Mouse (Mus musculus) heart, embryonic 11.5 days (tissue): ENCODE measurements around the gene Lingo1. TPM values are rescaled to one million over a fixed set of nuclear protein-coding genes. Genes with fewer than 3 reads are reported as not detected.
A peak's percentile ranks its signal among the peaks of the same experiment; 100 is the strongest.

ENCODE experiments used
- ATAC-seq: fragments of 200-750 bp; cut with Nextera tagmentation; replicated peaks from 2 replicates; pipeline ENCODE4 v1.8.0; 2017; ENCODE audit warnings: moderate library complexity; ENCODE audit not compliant: insufficient number of reproducible peaks, low FRiP score, low TSS enrichment
- H3K27ac ChIP-seq: fragments of 300-500 bp; sonication (generic); 2 replicates; pipeline ENCODE4 v1.5.1; 2014; ENCODE audit warnings: mild to moderate bottlenecking, low read depth, low read length
- H3K27me3 ChIP-seq: fragments of 300-500 bp; sonication (generic); 2 replicates; pipeline ENCODE4 v1.6.1; 2014; ENCODE audit warnings: mild to moderate bottlenecking, low read length, mixed read lengths; ENCODE audit not compliant: control insufficient read depth, insufficient read depth
- H3K36me3 ChIP-seq: fragments of 300-500 bp; sonication (generic); 2 replicates; pipeline ENCODE4 v1.6.1; 2014; ENCODE audit warnings: mild to moderate bottlenecking, low read length, moderate library complexity, mixed read lengths; ENCODE audit not compliant: control insufficient read depth, insufficient read depth
- H3K4me1 ChIP-seq: fragments of 300-500 bp; sonication (generic); 2 replicates; pipeline ENCODE4 v1.6.1; 2014; ENCODE audit warnings: low read length; ENCODE audit not compliant: control insufficient read depth, insufficient read depth
- H3K4me2 ChIP-seq: fragments of 300-500 bp; sonication (generic); 2 replicates; pipeline ENCODE4 v1.6.1; 2014; ENCODE audit warnings: mild to moderate bottlenecking, moderate library complexity
- H3K4me3 ChIP-seq: fragments of 300-500 bp; sonication (generic); 2 replicates; pipeline ENCODE4 v1.5.1; 2014; ENCODE audit warnings: low read depth, low read length
- H3K9ac ChIP-seq: fragments of 300-500 bp; sonication (generic); 2 replicates; pipeline ENCODE4 v1.6.1; 2014; ENCODE audit warnings: mild to moderate bottlenecking, low read depth, low read length, moderate library complexity
- H3K9me3 ChIP-seq: fragments of 300-500 bp; sonication (generic); replicated peaks from 2 replicates; pipeline ENCODE4 v1.6.1; 2016; ENCODE audit warnings: low read length; ENCODE audit not compliant: control insufficient read depth
- WGBS: fragments of 180-500 bp; shearing (Covaris S2); extraction: QIAGEN DNeasy Blood & Tissue Kit; methylation state at CpG from one replicate; pipeline ENCODE4 v1.1.7; 2014; ENCODE audit not compliant: insufficient replicate concordance; 5-methylcytosine and 5-hydroxymethylcytosine counted together
- polyA plus RNA-seq: library from polyadenylated mRNA; unstranded; fragments of >200 nt; fragmentation: Nextera tagmentation; extraction: Ambion mirVana; gene quantifications from 2 replicates; pipeline ENCODE4 v1.2.1, GENCODE M21; 2014

The Lingo1 gene
- polyA plus RNA-seq, 1 experiment from 2014 or later: 2.4 TPM

DNA sequence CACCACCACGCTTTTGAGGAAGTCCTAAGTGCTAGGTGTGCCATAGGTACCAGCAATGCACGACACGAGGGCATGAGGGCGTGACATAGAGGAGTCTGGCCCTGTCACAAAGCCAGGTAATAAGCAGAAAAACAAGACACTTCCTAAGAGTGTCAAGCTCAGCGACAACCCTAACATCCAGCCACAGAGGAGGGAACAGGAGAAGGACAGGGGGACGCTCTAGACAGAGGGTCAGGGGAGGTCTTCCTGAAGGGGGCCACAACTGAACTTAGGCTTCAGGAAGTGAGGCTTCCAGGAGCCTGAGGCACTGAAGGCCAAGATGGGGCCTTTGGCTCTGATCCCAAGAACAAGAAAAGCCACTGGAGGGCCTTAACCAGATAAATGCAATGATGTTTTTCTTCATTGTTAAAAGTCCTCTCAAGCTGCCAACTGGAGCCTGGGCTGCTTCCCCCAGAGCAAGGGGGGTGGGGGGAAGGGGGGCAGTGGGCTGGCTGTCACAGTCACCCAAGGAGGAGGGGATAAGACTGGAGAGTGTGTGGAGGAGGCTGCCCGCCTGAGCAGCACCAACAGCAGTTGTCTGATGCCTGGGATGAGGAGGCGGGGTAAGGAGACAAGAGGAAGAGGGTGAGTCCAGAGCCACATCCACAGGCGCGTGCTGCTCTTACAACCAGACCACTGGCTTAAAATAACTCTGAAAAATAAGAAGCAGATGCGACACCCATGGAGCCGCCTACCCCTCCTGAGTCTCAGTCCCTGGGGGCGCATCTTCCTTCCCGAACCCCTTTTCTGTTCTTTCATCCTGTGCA is 109.7 kb downstream of the Lingo1 start:
- peaks cover 14% of the 10 kb centered on the region for H3K4me1 ChIP-seq
- H3K4me2 ChIP-seq: peak overlapping the region; percentile 31; the same call in 1 of the 2 replicates
- no peak overlapping the region for H3K4me3 ChIP-seq
- WGBS: 47% methylated on average over 14 of the region's 14 CpGs
- H3K27ac ChIP-seq: peak overlapping the region; percentile 50; the same call in 1 of the 2 replicates
- H3K9me3 ChIP-seq: no peaks in the 10 kb centered on the region
- H3K36me3 ChIP-seq: no peaks in the 10 kb centered on the region
- ATAC-seq: peak; percentile 69
- no peak overlapping the region for H3K9ac ChIP-seq
- H3K27me3 ChIP-seq: no peaks in the 10 kb centered on the region

DNA sequence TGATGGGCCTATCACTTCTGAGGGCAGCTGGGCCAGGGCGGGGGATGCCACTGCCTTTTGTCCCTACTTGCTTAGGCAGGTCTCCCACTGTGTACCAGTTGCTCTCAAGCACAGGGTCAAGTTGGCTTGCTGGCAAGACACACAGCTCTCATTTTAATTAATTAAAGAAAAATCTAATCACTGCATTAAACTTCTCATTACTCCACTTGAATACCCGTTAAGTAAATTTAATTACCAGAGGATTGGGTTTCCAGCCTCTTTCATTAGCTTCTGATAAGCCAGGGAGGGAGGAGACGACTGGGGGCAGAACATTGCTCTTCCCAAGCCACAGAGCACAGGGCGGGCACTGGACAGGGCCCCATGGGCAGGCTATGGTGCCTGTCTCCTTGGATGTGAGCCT is 113.4 kb downstream of the Lingo1 start:
- H3K9ac ChIP-seq: no peak overlapping the region

DNA sequence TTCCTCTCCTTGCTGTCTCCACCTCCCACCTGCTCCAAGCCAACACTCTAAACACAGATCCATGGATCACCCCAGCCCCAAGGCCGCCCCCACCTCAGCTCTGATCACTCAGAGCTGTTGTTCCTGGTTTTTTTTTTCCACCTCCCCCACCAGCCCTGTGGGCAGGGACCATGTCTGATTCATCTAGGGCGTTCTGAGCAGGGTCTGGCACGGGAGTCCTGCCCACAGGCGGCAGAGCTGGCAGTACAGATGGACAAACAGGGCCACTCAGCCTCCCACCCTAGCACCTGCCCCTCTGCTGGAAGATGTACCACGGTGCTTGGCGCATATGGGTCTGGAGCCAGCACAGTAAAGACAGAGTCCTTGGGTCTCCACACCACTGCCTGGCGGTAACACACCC is 114.3 kb downstream of the Lingo1 start:
- peaks cover 6% of the 10 kb centered on the region for H3K4me1 ChIP-seq
- no peaks in the 10 kb centered on the region for H3K9me3 ChIP-seq
- no peak overlapping the region for H3K4me2 ChIP-seq
- WGBS: 83% methylated on average over 7 of the region's 7 CpGs
- no peak overlapping the region for H3K9ac ChIP-seq
- no peak overlapping the region for H3K4me3 ChIP-seq
- no peak overlapping the region for H3K27ac ChIP-seq
- no peaks in the 10 kb centered on the region; the same call in 1 of the 2 replicates for H3K27me3 ChIP-seq
- H3K36me3 ChIP-seq: no peaks in the 10 kb centered on the region
- no peak for ATAC-seq

More for the DNA sequence above, 113.4 kb downstream of the Lingo1 start:
- no peak for ATAC-seq
- Histone ChIP-seq H3K4me1 (peaks cover 14% of the 10 kb centered on the region), H3K4me3 (no peak overlapping the region), H3K27ac (no peak overlapping the region), H3K9me3 (no peaks in the 10 kb centered on the region), H3K4me2 (no peak overlapping the region), H3K27me3 (no peaks in the 10 kb centered on the region; the same call in 1 of the 2 replicates), H3K36me3 (no peaks in the 10 kb centered on the region)
- 35% methylated on average over 4 of the region's 4 CpGs for WGBS

DNA sequence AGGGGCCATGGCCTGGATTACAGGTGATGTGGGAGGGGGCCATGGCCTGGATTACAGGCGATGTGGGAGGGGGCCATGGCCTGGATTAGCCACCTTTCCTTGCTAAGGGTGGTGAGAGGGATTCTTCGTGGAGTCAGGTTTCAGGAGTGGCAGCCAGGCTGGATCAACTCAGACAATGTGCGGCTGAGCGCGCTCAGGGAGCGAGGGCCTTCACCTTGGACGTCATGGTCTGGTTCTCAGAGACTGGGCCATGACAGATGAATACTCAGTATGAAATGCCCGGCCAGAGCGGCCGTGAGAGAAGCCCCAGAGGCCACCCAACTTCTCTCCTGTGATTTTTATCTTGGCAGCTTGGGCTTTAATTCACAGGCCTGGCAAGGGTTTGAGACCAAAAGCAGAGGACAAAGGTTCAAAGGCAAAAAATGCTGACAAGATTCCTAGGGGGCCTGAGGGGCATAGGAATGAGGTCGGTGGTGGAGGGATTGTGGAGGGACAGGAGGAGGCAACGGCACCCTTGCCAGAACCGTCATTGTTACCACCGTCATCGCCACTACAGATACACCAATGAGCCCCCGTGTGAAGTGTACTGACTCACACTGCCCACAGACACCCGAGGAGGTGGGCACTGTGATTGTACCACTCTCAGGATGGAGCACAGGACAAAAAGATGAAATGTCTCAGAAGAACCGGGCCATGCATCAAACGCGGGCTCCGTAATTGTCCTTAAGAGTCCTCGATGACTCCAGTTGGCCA is 117.2 kb downstream of the Lingo1 start:
- no peaks in the 10 kb centered on the region for H3K9me3 ChIP-seq
- no peak for ATAC-seq
- 86% methylated on average over 22 of the region's 22 CpGs for WGBS

DNA sequence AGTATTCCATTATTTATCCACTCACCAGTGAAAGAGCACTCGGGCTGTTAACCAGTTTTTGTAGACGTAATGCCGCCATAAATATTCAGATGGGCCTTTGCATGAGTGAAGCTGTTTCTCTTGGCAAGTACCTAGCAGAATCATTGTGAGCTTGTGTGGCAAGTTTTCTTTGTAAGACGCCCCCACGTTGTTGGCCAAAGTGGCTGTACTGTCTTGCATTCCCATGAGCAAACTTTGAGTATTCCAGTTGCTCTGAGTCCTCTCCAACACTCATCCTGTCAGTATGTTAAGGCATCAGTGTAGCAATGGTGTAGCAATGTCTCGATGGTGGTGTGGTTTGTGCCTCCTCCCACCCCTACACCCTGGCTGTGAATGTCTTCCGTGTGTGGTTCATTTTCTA is 120.6 kb downstream of the Lingo1 start:
- 86% methylated on average over 7 of the region's 7 CpGs for WGBS
- Histone ChIP-seq H3K4me3 (no peak overlapping the region), H3K9ac (no peak overlapping the region), H3K4me2 (no peak overlapping the region), H3K9me3 (no peaks in the 10 kb centered on the region), H3K36me3 (no peaks in the 10 kb centered on the region), H3K4me1 (no peaks in the 10 kb centered on the region), H3K27me3 (no peaks in the 10 kb centered on the region; the same call in 1 of the 2 replicates), H3K27ac (no peak overlapping the region)
- no peak for ATAC-seq

More for the DNA sequence above, 117.2 kb downstream of the Lingo1 start:
- Histone ChIP-seq H3K9ac (no peak overlapping the region), H3K27ac (no peak overlapping the region), H3K4me2 (no peak overlapping the region), H3K4me1 (no peaks in the 10 kb centered on the region; the same call in 1 of the 2 replicates), H3K27me3 (no peaks in the 10 kb centered on the region; the same call in 1 of the 2 replicates), H3K36me3 (no peaks in the 10 kb centered on the region), H3K4me3 (no peak overlapping the region)

DNA sequence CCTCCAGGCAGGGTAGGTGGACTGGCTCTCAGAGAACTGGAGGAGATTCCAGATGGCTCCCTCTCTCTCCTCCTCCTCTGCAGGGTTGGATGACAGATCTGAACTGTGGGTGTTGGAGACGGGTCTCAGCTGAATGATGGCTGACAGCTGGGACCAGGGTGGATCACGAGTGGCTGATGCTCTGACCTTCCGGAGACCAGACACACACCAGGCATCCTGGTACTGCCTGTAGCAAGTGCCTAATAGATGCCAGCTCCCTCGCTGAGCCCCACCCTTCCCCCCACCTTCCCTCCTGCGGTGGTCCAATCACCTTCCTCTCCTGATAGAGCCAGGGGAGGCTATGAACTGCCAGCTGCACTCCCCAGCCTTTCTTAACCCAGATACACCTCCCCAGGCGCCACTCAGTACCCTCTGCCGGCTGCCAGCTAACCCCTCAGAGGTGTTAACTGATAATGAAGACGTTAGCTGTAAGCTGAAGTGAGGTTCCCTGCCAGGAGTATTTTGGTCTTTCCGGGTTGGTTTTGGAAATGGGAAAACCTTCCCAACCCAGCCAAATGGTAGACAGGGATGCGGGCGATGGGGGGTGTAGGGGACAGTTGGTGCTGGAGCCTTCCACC is 126.6 kb downstream of the Lingo1 start:
- H3K36me3 ChIP-seq: no peaks in the 10 kb centered on the region
- 25% methylated on average over 11 of the region's 11 CpGs for WGBS
- 0 out of 2 replicates have a peak, but pooled peaks cover 3% of the 10 kb centered on the region for H3K27me3 ChIP-seq
- H3K4me3 ChIP-seq: no peak overlapping the region
- H3K9me3 ChIP-seq: no peaks in the 10 kb centered on the region
- 0 out of 2 replicates have a peak, but pooled peaks have one; percentile 22 for ATAC-seq
- no peak overlapping the region for H3K4me2 ChIP-seq
- peaks cover 5% of the 10 kb centered on the region; the same call in 1 of the 2 replicates for H3K4me1 ChIP-seq
- H3K27ac ChIP-seq: no peak overlapping the region
- no peak overlapping the region for H3K9ac ChIP-seq

DNA sequence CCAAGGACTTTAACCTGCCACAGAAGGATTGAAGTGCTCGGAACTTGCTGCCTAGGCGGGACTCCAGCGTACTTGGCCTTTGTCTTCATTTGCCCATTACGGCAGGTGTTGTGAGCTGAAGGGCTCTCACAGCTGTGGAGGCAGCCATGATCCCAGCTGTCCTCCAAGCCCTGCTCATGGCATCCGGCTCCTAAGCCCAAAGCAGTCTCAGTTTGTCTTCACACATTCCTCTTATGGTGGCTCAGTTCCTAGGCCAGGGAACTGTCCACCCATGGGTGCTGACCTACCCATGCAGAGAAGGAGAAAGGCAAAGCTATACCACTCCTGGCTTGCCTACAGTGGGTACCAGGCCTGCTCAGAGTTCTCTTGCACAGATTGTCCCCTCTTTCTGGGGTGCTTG is 132.1 kb downstream of the Lingo1 start:
- WGBS: 70% methylated on average over 5 of the region's 5 CpGs
- H3K27me3 ChIP-seq: 0 out of 2 replicates have a peak, but pooled peaks cover 3% of the 10 kb centered on the region
- H3K4me3 ChIP-seq: no peak overlapping the region
- no peak overlapping the region for H3K4me2 ChIP-seq
- no peak for ATAC-seq
- H3K27ac ChIP-seq: no peak overlapping the region
- H3K4me1 ChIP-seq: no peaks in the 10 kb centered on the region
- H3K9ac ChIP-seq: no peak overlapping the region
- H3K36me3 ChIP-seq: no peaks in the 10 kb centered on the region
- no peaks in the 10 kb centered on the region for H3K9me3 ChIP-seq

DNA sequence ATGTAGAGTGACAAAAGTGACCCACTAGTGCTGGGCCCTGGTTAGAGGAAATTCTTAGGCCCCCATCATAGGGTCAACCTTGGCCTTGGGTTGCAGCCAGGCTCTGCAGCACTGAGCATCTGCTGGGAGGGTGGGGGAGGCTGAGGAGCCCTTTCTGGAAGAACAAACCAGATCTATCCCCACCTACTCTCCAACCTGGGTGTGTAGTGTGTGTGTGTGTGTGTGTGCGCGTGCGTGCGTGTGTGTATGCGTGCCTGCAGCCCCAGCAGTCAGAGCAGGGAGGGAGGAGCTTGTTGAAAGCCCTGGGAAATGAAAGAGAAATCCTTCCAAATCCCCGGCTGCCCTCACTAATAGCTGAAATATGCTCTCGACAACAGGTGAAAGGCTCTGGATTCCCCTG is 133.3 kb downstream of the Lingo1 start:
- no peak for ATAC-seq
- WGBS: 80% methylated on average over 7 of the region's 7 CpGs
- no peaks in the 10 kb centered on the region for H3K4me1 ChIP-seq
- no peaks in the 10 kb centered on the region for H3K27me3 ChIP-seq
- H3K9me3 ChIP-seq: no peaks in the 10 kb centered on the region
- no peak overlapping the region for H3K9ac ChIP-seq
- no peak overlapping the region for H3K4me2 ChIP-seq
- no peak overlapping the region for H3K27ac ChIP-seq
- H3K36me3 ChIP-seq: no peaks in the 10 kb centered on the region
- no peak overlapping the region for H3K4me3 ChIP-seq
